Mouse (Mus musculus) brain, embryonic 14.5 days (tissue): ENCODE data around the gene Kmt2c.

Source experiments
- CTCF ChIP-seq: fragments of 200-500 bp; IDR thresholded peaks from 2 replicates; pipeline ENCODE4 v1.5.1; 2012; ENCODE audit warnings: inconsistent platforms, mild to moderate bottlenecking, moderate library complexity, borderline replicate concordance; ENCODE audit not compliant: insufficient read depth, insufficient read length; ENCODE audit errors: extremely low read depth
- POLR2A ChIP-seq: fragments of 200-500 bp; IDR thresholded peaks from 2 replicates; pipeline ENCODE4 v1.6.1; 2012; ENCODE audit warnings: mild to moderate bottlenecking, inconsistent platforms, borderline replicate concordance; ENCODE audit not compliant: poor library complexity, insufficient read depth, insufficient read length, severe bottlenecking; ENCODE audit errors: extremely low read depth

DNA sequence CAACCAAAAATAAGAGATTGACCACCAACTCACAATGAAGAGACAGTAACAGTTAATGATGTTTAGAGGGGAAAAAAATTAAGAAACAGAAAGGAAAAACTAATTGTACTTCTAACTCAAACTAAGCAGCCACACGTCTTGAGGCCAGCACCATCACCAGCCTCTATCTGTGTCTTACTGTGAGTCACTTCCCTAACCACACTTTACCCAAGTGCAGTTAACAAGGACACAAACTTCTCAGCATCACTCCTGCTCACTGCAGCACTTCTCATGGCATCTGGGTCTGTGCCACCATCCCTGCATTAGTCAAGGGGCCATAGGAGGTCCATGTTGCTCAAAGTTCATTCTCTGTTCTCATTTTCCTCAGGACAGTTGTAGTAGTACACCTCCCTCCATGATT, 131.5 kb downstream of the Kmt2c start:
- no peak for TF ChIP-seq POLR2A
- TF ChIP-seq CTCF: no peak
